Mouse (Mus musculus) lung, postnatal 4 days (tissue): ENCODE measurements at regions not wholly inside any gene's neighbourhood (a gene's known extent, or its start where the extent isn't known, plus 50 kb on each side); places are given as distances from the start of the nearest gene placed in this dataset.

ENCODE experiments used
- DNase-seq, 2 experiments: peaks; one replicate each; pipeline ENCODE4 v3.0.0; 2021

- no peak for DNase-seq
Measured at GRCm38 (mm10) chr6:101054880-101055279, 221.5 kb downstream of the Ppp4r2 start.

GRCm38 (mm10) chr6:101056318-101056717 is 222.9 kb downstream of the Ppp4r2 start:
- DNase-seq: no peak

GRCm38 (mm10) chr6:101059058-101059457 is 225.6 kb downstream of the Ppp4r2 start:
- DNase-seq: no peak

GRCm38 (mm10) chr6:101062186-101062585 is 228.8 kb downstream of the Ppp4r2 start:
- no peak for DNase-seq

DNA sequence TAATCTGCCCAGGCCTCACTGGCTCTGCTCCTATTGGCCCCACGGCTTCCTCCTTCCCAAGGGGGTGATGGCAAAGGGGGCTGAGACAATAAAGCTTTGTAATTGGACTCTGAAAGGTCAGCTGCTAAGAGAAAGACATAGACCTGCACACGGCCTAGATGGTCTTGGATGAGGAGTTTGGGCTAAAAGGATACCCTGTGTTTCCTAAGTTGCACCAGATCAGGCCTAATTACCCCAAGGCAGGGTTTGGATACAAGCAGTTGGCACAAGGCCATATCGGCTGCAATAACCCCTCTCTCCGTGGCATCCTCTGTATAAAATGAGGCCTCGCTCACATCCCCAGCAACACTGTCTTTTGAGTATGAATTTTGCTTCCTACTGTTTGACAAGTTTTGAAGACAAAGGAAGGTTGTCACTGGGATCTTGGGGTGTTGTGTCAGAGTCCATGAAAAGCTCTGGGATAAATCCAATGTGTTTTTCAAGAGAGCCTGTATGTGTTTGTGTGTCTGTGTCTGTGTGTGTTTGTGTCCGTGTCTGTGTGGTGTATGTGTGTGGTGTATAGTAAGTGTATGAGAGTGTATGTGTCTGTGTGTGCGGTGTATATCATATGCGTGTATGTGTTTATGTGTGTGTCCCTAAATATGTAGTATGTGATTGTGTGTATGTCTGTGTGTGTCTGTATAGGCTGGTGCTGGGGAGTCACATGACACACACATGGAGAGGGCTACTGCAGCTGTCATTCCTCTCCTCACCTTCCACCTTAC is 242.5 kb downstream of the Ppp4r2 start:
- DNase-seq: no peak

- no peak for DNase-seq
Measured at GRCm38 (mm10) chr6:101078294-101078693, 244.9 kb downstream of the Ppp4r2 start.

- no peak for DNase-seq
Measured at GRCm38 (mm10) chr6:101083676-101084075, 250.3 kb downstream of the Ppp4r2 start.

- DNase-seq: no peak
Measured at GRCm38 (mm10) chr6:101092179-101092578, 258.8 kb downstream of the Ppp4r2 start.
